17 mouse cellular contexts compared by ENCODE assay signal in the genomic region with DNA sequence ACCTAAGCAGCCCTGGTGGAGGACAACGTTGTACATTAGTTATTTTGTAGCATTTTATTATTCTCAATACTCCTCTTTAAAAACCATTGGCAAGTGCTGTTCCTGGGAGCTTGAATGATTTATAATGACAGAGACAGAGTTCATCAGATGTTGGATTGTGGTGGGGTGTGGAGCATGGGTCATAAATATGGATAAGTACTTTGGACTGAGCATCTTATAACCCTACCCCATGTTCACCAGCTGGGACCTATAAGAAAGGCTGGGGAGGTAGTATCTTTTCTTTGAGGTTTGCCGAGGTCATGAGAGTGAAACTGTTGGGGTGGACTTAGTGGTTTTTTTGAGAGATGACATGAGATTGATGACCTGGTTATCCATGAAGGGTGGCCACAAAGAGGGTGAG.
"Had no signal": no experiment of that assay in that cellular context is flagged by ENCODE, and none has a peak within 500 bp of the region (broad histone marks: within the 10 kb centered on the region; RNA-seq: fewer than 3 reads in every experiment).

No protein-coding gene starts in this region.

- H3K4me2 ChIP-seq: liver, embryonic 13.5 days; liver, embryonic 15.5 days; lung, embryonic 15.5 days; midbrain, embryonic 11.5 days; midbrain, embryonic 13.5 days; midbrain, embryonic 15.5 days; neural tube, embryonic 12.5 days had no signal

- H3K4me1 ChIP-seq: liver, embryonic 13.5 days; liver, embryonic 15.5 days; lung, embryonic 15.5 days; midbrain, embryonic 13.5 days; midbrain, embryonic 15.5 days; neural tube, embryonic 12.5 days had no signal

- H3K27ac ChIP-seq: liver, embryonic 13.5 days; liver, embryonic 15.5 days; lung, embryonic 15.5 days; midbrain, embryonic 13.5 days; midbrain, embryonic 15.5 days; neural tube, embryonic 12.5 days had no signal

- ATAC-seq: liver, postnatal 0 days; lung, postnatal 0 days; midbrain, embryonic 13.5 days; midbrain, embryonic 15.5 days had no signal

- H3K27me3 ChIP-seq: liver, embryonic 13.5 days; liver, embryonic 15.5 days; lung, embryonic 15.5 days; midbrain, embryonic 13.5 days; midbrain, embryonic 15.5 days; neural tube, embryonic 12.5 days had no signal

- DNase-seq: liver, embryonic 13.5 days; liver, postnatal 0 days; lung, adult 2 months; lung, postnatal 4 days; right cerebral cortex, postnatal 25 days; right cerebral cortex, postnatal 4 days; spleen, adult 18-20 months; thymus, adult 18-20 months; thymus, postnatal 14 days; thymus, postnatal 36 days had no signal

- H3K36me3 ChIP-seq: liver, embryonic 13.5 days; liver, embryonic 15.5 days; lung, embryonic 15.5 days; midbrain, embryonic 13.5 days; midbrain, embryonic 15.5 days; neural tube, embryonic 12.5 days had no signal

- H3K9ac ChIP-seq: liver, embryonic 13.5 days; liver, embryonic 15.5 days; liver, postnatal 0 days; lung, embryonic 15.5 days; midbrain, embryonic 13.5 days; midbrain, embryonic 15.5 days; neural tube, embryonic 12.5 days had no signal

- H3K4me3 ChIP-seq: liver, embryonic 13.5 days; liver, embryonic 15.5 days; lung, embryonic 15.5 days; midbrain, embryonic 13.5 days; midbrain, embryonic 15.5 days; neural tube, embryonic 12.5 days had no signal

- H3K9me3 ChIP-seq: liver, embryonic 13.5 days; liver, embryonic 15.5 days; lung, embryonic 15.5 days; midbrain, embryonic 13.5 days; midbrain, embryonic 15.5 days; neural tube, embryonic 12.5 days had no signal
